In genomic region chr2:57113431-57113830, GRCm38 (mm10) we compare ENCODE assay signal across 8 mouse cellular contexts. TPM values are rescaled to one million over a fixed set of nuclear protein-coding genes. Genes with fewer than 3 reads are reported as not detected.
DNase-seq lines count a peak whose midpoint lies in the region; ATAC-seq and TF ChIP-seq lines count a peak whose summit lies in the region.

No protein-coding gene starts in this region.

- H3K27ac ChIP-seq in heart, embryonic 12.5 days (ENCODE audit: poor library complexity, severe bottlenecking), result no peak overlapping the region
- H3K27ac ChIP-seq in forebrain, embryonic 15.5 days (replicated peaks), result no peak overlapping the region
- H3K27ac ChIP-seq in liver, embryonic 14.5 days, result no peak overlapping the region

- peak overlapping the region; percentile 100 for H3K4me2 ChIP-seq in heart, embryonic 12.5 days
- peak overlapping the region; percentile 100 for H3K4me2 ChIP-seq in forebrain, embryonic 15.5 days (replicated peaks)
- H3K4me2 ChIP-seq in liver, embryonic 14.5 days (ENCODE audit: low read depth), result peak overlapping the region; percentile 91

- peaks cover 9% of the 10 kb centered on the region; the same call in 1 of the 2 replicates for H3K9me3 ChIP-seq in heart, embryonic 12.5 days (replicated peaks)
- H3K9me3 ChIP-seq in G1E (replicated peaks), result 0 out of 2 replicates have a peak, but pooled peaks cover 6% of the 10 kb centered on the region
- H3K9me3 ChIP-seq in forebrain, embryonic 15.5 days, result no peaks in the 10 kb centered on the region
- H3K9me3 ChIP-seq in liver, embryonic 14.5 days (ENCODE audit: control insufficient read depth, low read length), result no peaks in the 10 kb centered on the region

- TF ChIP-seq CTCF in G1E (IDR thresholded peaks at IDR 0.05; ENCODE audit: low read depth, low read length), result no peak
- TF ChIP-seq CTCF in liver, embryonic 14.5 days (IDR thresholded peaks at IDR 0.05; ENCODE audit: low read depth), result no peak

- peak overlapping the region; percentile 73; the same call in 1 of the 2 replicates for H3K4me3 ChIP-seq in heart, embryonic 12.5 days
- peak overlapping the region; percentile 89; the same call in 1 of the 2 replicates for H3K4me3 ChIP-seq in G1E (ENCODE audit: low read depth, low read length)
- peak overlapping the region; percentile 73 for H3K4me3 ChIP-seq in forebrain, embryonic 15.5 days
- H3K4me3 ChIP-seq in liver, embryonic 14.5 days (ENCODE audit: insufficient read depth in 1 of 2, low read depth in 2 of 2, low read length in 2 of 2), result peak overlapping the region in 1 of 2 experiments; percentile 68; a peak in 1 of 4 replicates

- DNase-seq in heart, adult 8-10 months (ENCODE audit: low spot score), result no peak
- DNase-seq in G1E (ENCODE audit: low spot score), result no peak
- DNase-seq in liver, embryonic 14.5 days (ENCODE audit: low read depth in 3 of 3, low spot score in 3 of 3), result no peak
- no peak for DNase-seq in frontal cortex, postnatal 10 days (ENCODE audit: low spot score in 2 of 2)
- no peak for DNase-seq in frontal cortex, postnatal 25 days (ENCODE audit: low spot score in 2 of 2)
- DNase-seq in left cerebral cortex, adult 9 months (ENCODE audit: low spot score in 2 of 2), result no peak

- no peak for TF ChIP-seq EP300 in liver, embryonic 14.5 days (IDR thresholded peaks at IDR 0.05; ENCODE audit: low read depth)

- WGBS in heart, embryonic 12.5 days, result 25% methylated on average over 5 of the region's 5 CpGs
- WGBS in forebrain, embryonic 15.5 days, result 35% methylated on average over 5 of the region's 5 CpGs
- 29% methylated on average over 5 of the region's 5 CpGs for WGBS in liver, embryonic 14.5 days (ENCODE audit: insufficient replicate concordance)

- peaks cover 18% of the 10 kb centered on the region for H3K4me1 ChIP-seq in heart, embryonic 12.5 days (replicated peaks)
- H3K4me1 ChIP-seq in G1E (ENCODE audit: insufficient read depth, low read depth, low read length), result peaks cover 33% of the 10 kb centered on the region
- peaks cover 48% of the 10 kb centered on the region for H3K4me1 ChIP-seq in forebrain, embryonic 15.5 days
- peaks cover 4 to 5% of the 10 kb centered on the region in 2 experiments; a peak in 1 of 4 replicates for H3K4me1 ChIP-seq in liver, embryonic 14.5 days (replicated peaks; ENCODE audit: control insufficient read depth in 2 of 2, insufficient read depth in 2 of 2, low read length in 1 of 2)

- H3K36me3 ChIP-seq in heart, embryonic 12.5 days, result no peaks in the 10 kb centered on the region
- peaks cover 30% of the 10 kb centered on the region for H3K36me3 ChIP-seq in G1E (replicated peaks)
- H3K36me3 ChIP-seq in forebrain, embryonic 15.5 days, result no peaks in the 10 kb centered on the region
- no peaks in the 10 kb centered on the region for H3K36me3 ChIP-seq in liver, embryonic 14.5 days (replicated peaks; ENCODE audit: control insufficient read depth, insufficient read depth, low read depth)

- no peak for ATAC-seq in heart, embryonic 12.5 days (ENCODE audit: insufficient number of reproducible peaks, low FRiP score)
- ATAC-seq in G1E (ENCODE audit: extremely low read depth, insufficient number of reproducible peaks, low FRiP score, poor library complexity, severe bottlenecking), result no peak
- no peak for ATAC-seq in forebrain, embryonic 15.5 days (replicated peaks)
- ATAC-seq in liver, embryonic 14.5 days (ENCODE audit: insufficient read depth), result no peak

- H3K27me3 ChIP-seq in heart, embryonic 12.5 days (replicated peaks), result peaks cover 48% of the 10 kb centered on the region
- no peaks in the 10 kb centered on the region for H3K27me3 ChIP-seq in G1E (ENCODE audit: insufficient read depth, low read length)
- H3K27me3 ChIP-seq in forebrain, embryonic 15.5 days, result peaks cover 48% of the 10 kb centered on the region
- peaks cover 70% of the 10 kb centered on the region for H3K27me3 ChIP-seq in liver, embryonic 14.5 days (ENCODE audit: control insufficient read depth, insufficient read depth, low read length)

- no peak overlapping the region for H3K9ac ChIP-seq in heart, embryonic 12.5 days
- H3K9ac ChIP-seq in forebrain, embryonic 15.5 days (replicated peaks), result no peak overlapping the region
- no peak overlapping the region for H3K9ac ChIP-seq in liver, embryonic 14.5 days (replicated peaks)

RNA-seq across cellular contexts. Expression of gene Nr4a2, which starts 10.4 kb away (rescaled TPM):
- 3.5 and 3.8 TPM in 2 replicates for polyA plus RNA-seq in heart, embryonic 12.5 days (2016; fragmentation: Nextera tagmentation; extraction: Ambion mirVana)
- 1 to 10 TPM in 2 of 4 experiments, under 1 TPM in 2; 0.53 to 2.1 (median 1.2) TPM for total RNA-seq in heart, adult 8-10 months (2022)
- 12.9 and 13.9 TPM in 2 replicates for total RNA-seq in G1E (2014; fragmentation: Nextera tagmentation)
- 2.9 and 3.2 TPM in 2 replicates for total RNA-seq in G1E (2017)
- 2.5 and 3.0 TPM in 2 replicates for polyA plus RNA-seq in G1E (2012)
- polyA plus RNA-seq in forebrain, embryonic 15.5 days (2015; fragmentation: Nextera tagmentation; extraction: Ambion mirVana), result 22.2 and 31.9 TPM in 2 replicates
- 0.23 and 0.28 TPM in 2 replicates for polyA plus RNA-seq in liver, embryonic 14.5 days (2012; rRNA removed)
- 0.22 and 0.29 TPM in 2 replicates for polyA plus RNA-seq in liver, embryonic 14.5 days (2014; fragmentation: Nextera tagmentation; extraction: Ambion mirVana)
